Mouse (Mus musculus) midbrain, embryonic 13.5 days (tissue): Measurements from ENCODE around the gene Nbas. TPM values are rescaled to one million over a fixed set of nuclear protein-coding genes. Genes with fewer than 3 reads are reported as not detected.

Experiments
- ATAC-seq: fragments of 200-750 bp; cut with Nextera tagmentation; 2 replicates; pipeline ENCODE4 v1.8.0; 2017; ENCODE audit warnings: mild to moderate bottlenecking, moderate TSS enrichment, moderate library complexity
- H3K27ac ChIP-seq: fragments of 300-500 bp; sonication (generic); 2 replicates; pipeline ENCODE4 v1.5.1; 2015; ENCODE audit warnings: inconsistent platforms, mild to moderate bottlenecking, moderate library complexity
- H3K27me3 ChIP-seq: fragments of 300-500 bp; sonication (generic); 2 replicates; pipeline ENCODE4 v1.6.1; 2015; ENCODE audit warnings: mild to moderate bottlenecking, inconsistent platforms
- H3K36me3 ChIP-seq: fragments of 300-500 bp; sonication (generic); 2 replicates; pipeline ENCODE4 v1.6.1; 2015; ENCODE audit warnings: mild to moderate bottlenecking, inconsistent platforms
- H3K4me1 ChIP-seq: fragments of 300-500 bp; sonication (generic); replicated peaks from 2 replicates; pipeline ENCODE4 v1.6.1; 2015; ENCODE audit warnings: inconsistent platforms
- H3K4me2 ChIP-seq: fragments of 300-500 bp; sonication (generic); replicated peaks from 2 replicates; pipeline ENCODE4 v1.6.1; 2015; ENCODE audit warnings: moderate library complexity, mild to moderate bottlenecking, inconsistent platforms
- H3K4me3 ChIP-seq: fragments of 300-500 bp; sonication (generic); replicated peaks from 2 replicates; pipeline ENCODE4 v1.5.1; 2015; ENCODE audit warnings: mild to moderate bottlenecking, inconsistent platforms
- H3K9ac ChIP-seq: fragments of 300-500 bp; sonication (generic); replicated peaks from 2 replicates; pipeline ENCODE4 v1.6.1; 2015; ENCODE audit warnings: mild to moderate bottlenecking, inconsistent platforms
- H3K9me3 ChIP-seq: fragments of 300-500 bp; sonication (generic); 2 replicates; pipeline ENCODE4 v1.6.1; 2016; ENCODE audit warnings: mild to moderate bottlenecking, inconsistent platforms
- WGBS: fragments of 180-500 bp; shearing (Covaris S2); methylation state at CpG from one replicate; pipeline ENCODE4 v1.1.7; 2015; 5-methylcytosine and 5-hydroxymethylcytosine counted together
- polyA plus RNA-seq: library from polyadenylated mRNA; unstranded; fragments of >200 nt; fragmentation: Nextera tagmentation; extraction: Ambion mirVana; gene quantifications from 2 replicates; pipeline ENCODE4 v1.2.1, GENCODE M21; 2015

The Nbas gene
- polyA plus RNA-seq, 1 experiment from 2014 or later: 14.5 TPM

DNA sequence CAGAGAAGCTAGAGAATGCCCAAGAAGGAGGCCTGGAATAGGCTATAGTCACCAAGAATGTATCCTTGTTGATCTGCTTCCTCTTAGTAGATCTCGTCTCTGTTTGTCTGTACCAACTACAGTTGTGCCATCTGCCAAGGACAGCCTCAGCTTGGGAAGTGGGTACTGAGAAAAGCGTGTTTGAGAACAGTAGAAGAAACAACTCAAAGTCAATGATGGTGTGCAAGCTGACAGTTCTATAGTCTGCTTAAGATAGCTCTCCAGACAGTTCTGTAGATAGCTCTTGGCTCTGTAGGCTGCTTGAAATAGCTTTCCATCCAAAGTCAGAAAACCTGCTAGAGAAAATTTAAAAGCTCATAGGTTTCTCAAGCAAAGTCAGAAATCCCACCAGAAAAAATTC, 149.7 kb downstream of the Nbas start:
- Histone ChIP-seq H3K9ac (no peak overlapping the region), H3K36me3 (peaks cover 12% of the 10 kb centered on the region), H3K4me2 (no peak overlapping the region), H3K9me3 (no peaks in the 10 kb centered on the region), H3K4me3 (no peak overlapping the region), H3K4me1 (no peaks in the 10 kb centered on the region), H3K27ac (no peak overlapping the region), H3K27me3 (no peaks in the 10 kb centered on the region)
- no peak for ATAC-seq
- WGBS: 94% methylated on average over 2 of the region's 2 CpGs

DNA sequence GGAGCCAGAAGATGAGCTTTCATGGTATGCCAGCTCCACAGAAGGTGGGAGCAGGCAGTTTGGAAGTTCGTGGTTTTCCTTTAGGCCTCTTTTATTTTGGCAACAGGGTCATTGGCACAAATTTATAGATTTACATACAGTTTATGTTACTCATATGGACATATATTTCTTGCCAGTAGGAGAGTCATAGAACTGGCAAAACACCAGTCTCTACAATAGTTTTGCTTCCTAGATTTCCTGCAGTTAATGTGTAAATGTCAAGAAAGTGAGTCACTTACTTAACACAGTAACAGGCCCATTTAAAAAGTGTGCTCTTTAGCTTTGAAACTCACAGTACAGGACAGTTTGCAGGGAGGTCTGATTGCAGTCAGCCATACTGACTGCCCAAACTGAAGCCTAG, 161.3 kb downstream of the Nbas start:
- no peaks in the 10 kb centered on the region for H3K27me3 ChIP-seq
- H3K4me2 ChIP-seq: no peak overlapping the region
- peaks cover 24% of the 10 kb centered on the region for H3K36me3 ChIP-seq
- H3K27ac ChIP-seq: no peak overlapping the region
- WGBS: 95% methylated on average over 1 of the region's 1 CpGs
- no peaks in the 10 kb centered on the region for H3K4me1 ChIP-seq
- no peak overlapping the region for H3K9ac ChIP-seq
- no peak for ATAC-seq
- no peaks in the 10 kb centered on the region for H3K9me3 ChIP-seq
- no peak overlapping the region for H3K4me3 ChIP-seq

DNA sequence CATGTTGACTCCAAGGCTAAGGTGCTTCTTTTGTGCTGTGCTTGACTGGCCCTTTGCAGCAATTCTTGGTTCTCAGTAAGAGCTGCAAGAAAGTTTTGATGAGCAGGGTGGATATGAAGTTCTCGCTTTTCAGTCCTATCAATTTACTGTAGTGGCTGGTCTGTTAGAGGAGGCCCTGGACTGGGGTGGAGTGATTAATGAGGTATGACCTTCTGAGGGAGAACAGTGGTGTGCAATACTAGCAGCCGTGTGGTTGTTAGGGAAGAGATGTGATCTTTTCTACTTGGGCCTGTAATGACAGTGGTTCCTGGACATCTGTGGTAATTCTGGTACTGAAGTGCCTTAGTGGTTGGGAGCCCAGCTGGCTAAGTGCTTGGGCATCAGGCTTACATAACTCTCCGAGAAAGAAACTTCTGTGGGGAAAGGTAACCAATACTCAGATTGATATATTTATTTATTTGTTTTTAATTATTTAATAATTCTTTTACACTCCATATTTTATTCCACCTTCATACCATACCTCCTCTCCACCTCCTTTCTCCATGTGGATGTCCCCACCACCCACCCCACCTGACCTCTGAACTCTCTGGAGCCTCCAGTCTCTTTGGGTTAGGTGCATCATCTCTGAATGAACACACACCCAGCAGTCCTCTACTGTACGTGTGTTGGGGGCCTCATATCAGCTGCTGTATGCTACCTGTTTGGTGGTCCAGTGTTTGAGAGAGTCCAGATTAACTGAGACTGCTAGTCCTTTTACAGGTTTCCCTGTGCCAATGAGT, 175.9 kb downstream of the Nbas start:
- Histone ChIP-seq H3K4me1 (no peaks in the 10 kb centered on the region), H3K4me3 (no peak overlapping the region), H3K27me3 (no peaks in the 10 kb centered on the region), H3K9ac (no peak overlapping the region), H3K36me3 (peaks cover 3% of the 10 kb centered on the region; the same call in 1 of the 2 replicates), H3K27ac (no peak overlapping the region), H3K9me3 (no peaks in the 10 kb centered on the region), H3K4me2 (no peak overlapping the region)
- ATAC-seq: no peak
- 90% methylated on average over 4 of the region's 4 CpGs for WGBS

DNA sequence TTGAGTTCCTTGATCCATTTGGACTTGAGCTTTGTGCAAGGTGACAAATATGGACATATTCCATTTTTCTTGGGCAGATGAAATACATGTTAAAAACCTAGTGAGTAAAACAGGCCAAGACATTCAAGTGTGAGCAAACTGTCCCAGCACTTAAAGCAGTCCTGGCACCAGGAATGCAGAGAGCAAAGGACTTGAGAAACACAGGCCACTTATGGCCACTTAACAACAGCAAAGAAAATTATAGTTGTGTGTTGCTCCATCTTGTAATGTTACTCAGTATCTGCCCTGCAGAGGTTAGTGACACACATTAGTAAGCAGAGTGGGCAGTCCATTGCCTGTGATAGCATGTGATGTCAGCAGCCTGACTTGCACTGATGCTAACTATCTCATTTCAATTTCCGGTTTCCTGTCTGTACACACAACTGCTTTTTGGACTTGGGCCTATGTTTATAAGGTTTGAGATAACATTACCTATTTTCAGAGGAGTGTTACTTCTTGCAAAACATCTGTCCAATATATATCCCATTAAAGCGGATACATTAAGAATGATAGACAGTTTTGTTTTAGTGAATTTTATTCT, 176.6 kb downstream of the Nbas start:
- H3K36me3 ChIP-seq: peaks cover 3% of the 10 kb centered on the region; the same call in 1 of the 2 replicates
- H3K27me3 ChIP-seq: no peaks in the 10 kb centered on the region
- no peak overlapping the region for H3K27ac ChIP-seq
- no peak overlapping the region for H3K9ac ChIP-seq
- ATAC-seq: no peak
- no peak overlapping the region for H3K4me2 ChIP-seq
- no peak overlapping the region for H3K4me3 ChIP-seq
- H3K9me3 ChIP-seq: no peaks in the 10 kb centered on the region
- 94% methylated on average over 2 of the region's 2 CpGs for WGBS
- no peaks in the 10 kb centered on the region for H3K4me1 ChIP-seq

DNA sequence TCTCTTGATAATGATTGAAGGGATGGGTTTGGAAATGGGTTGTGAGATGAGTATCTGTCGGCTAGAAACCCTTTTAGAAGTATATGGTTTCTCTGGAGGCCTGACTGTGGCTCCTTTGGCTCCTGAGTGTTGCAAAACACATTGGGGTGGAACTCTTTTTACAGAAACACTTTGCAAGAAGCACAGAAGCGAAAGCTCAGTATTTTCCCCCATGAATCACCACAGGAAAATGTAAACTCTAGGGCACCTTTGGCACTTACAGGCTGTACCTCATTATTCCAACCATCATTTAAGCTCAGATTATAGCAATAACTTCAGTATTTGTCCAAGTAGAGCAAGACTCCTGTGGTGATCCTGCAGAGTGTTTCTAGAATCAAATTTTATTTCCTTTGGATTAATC, 180.0 kb downstream of the Nbas start:
- H3K4me3 ChIP-seq: no peak overlapping the region
- 92% methylated on average over 2 of the region's 2 CpGs for WGBS
- H3K27ac ChIP-seq: no peak overlapping the region
- 0 out of 2 replicates have a peak, but pooled peaks cover 4% of the 10 kb centered on the region for H3K36me3 ChIP-seq
- no peak for ATAC-seq
- H3K4me2 ChIP-seq: no peak overlapping the region
- no peak overlapping the region for H3K9ac ChIP-seq
- no peaks in the 10 kb centered on the region for H3K4me1 ChIP-seq
- no peaks in the 10 kb centered on the region for H3K27me3 ChIP-seq
- H3K9me3 ChIP-seq: no peaks in the 10 kb centered on the region

DNA sequence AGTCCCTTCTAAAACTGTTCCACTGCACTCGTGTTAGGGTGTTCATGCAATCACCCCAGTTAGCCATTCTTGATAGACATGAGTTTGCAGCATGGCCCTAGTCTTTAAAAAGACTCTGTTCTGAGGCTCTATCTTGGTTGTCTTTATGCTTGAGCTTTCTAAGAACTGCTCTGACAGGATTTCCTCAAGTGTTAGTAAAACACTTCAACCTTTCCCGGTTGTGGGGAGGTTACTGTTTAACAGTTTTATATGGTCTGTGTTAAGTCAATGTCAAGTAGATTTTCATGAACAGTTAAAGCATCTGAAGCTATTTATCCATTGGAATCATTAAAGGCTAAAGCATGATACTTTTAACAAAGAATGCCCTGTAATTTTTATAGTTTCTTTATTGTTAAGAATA, 183.1 kb downstream of the Nbas start:
- Histone ChIP-seq H3K27ac (no peak overlapping the region), H3K27me3 (no peaks in the 10 kb centered on the region), H3K4me2 (no peak overlapping the region), H3K4me1 (no peaks in the 10 kb centered on the region), H3K9ac (no peak overlapping the region), H3K4me3 (no peak overlapping the region), H3K36me3 (peaks cover 4% of the 10 kb centered on the region; the same call in 1 of the 2 replicates), H3K9me3 (no peaks in the 10 kb centered on the region)
- 83% methylated on average over 2 of the region's 2 CpGs for WGBS
- ATAC-seq: no peak

DNA sequence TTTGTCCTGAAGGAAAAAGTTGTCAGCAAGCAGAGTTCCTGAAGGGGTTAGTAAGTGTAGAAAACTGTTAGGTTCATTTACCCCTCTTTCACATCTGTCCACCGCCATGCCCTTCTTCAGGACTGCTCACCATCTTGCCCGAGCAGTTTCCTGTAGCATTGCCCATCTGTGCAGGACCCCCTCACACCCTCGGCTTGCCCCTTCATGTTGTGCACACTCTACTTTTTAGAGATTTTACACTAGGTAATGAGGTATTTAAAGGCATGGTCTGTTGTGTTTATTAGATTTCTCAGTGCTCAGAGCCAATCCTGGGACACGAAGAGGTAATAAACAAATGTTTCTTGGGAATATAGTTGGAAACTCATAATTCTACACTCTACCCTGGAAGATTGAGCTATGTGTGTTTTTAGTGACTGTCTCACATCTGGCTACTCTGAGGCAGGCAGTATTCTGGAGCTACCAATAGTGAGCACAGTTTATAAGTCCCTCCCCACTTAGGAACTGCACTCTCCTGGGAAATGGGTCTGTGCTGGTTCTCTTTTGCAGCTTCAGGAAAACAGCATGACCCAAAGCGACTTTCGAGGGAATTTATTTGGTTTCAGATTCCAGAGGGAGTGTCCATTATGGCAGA, 191.4 kb downstream of the Nbas start:
- WGBS: 92% methylated on average over 6 of the region's 6 CpGs
- Histone ChIP-seq H3K4me3 (no peak overlapping the region), H3K4me2 (no peak overlapping the region), H3K36me3 (peaks cover 4% of the 10 kb centered on the region; the same call in 1 of the 2 replicates), H3K9me3 (no peaks in the 10 kb centered on the region), H3K27me3 (no peaks in the 10 kb centered on the region), H3K4me1 (peaks cover 12% of the 10 kb centered on the region), H3K9ac (no peak overlapping the region), H3K27ac (no peak overlapping the region)
- no peak for ATAC-seq

DNA sequence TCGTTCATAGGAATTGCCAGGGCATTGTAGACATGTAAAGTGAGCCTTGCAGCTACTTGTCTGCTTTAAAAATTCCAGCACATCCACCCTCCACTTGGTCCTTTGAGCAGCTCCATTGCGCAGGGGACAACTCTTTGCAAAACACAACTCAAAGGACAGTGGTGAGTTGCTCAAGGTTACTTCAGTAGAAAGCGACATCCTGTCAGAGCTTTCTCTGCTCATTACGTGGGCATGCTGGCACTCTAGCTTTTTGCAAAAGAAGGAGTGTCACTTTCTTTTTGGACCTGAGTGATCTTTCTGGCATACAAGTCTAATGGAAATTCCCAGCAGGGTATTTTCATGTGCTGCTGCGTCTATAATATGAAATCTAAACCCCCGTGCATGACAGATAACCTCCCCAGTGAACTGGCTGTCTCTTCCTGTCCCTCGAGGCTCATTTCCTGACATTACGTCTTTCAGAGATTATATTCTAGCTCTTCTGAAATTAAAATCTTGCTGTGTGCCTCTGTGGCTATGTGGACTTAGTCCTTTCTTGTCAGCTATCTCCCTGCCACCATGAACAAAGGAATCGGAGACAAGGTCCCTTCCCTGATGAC, 192.7 kb downstream of the Nbas start:
- no peak overlapping the region for H3K9ac ChIP-seq
- H3K4me3 ChIP-seq: no peak overlapping the region
- H3K9me3 ChIP-seq: no peaks in the 10 kb centered on the region
- H3K36me3 ChIP-seq: peaks cover 4% of the 10 kb centered on the region; the same call in 1 of the 2 replicates
- 0 out of 2 replicates have a peak, but pooled peaks have one; percentile 38 for ATAC-seq
- no peak overlapping the region for H3K4me2 ChIP-seq
- no peaks in the 10 kb centered on the region for H3K27me3 ChIP-seq
- peak overlapping the region; percentile 37; the same call in 1 of the 2 replicates for H3K27ac ChIP-seq
- 63% methylated on average over 9 of the region's 9 CpGs for WGBS
- peaks cover 12% of the 10 kb centered on the region for H3K4me1 ChIP-seq

DNA sequence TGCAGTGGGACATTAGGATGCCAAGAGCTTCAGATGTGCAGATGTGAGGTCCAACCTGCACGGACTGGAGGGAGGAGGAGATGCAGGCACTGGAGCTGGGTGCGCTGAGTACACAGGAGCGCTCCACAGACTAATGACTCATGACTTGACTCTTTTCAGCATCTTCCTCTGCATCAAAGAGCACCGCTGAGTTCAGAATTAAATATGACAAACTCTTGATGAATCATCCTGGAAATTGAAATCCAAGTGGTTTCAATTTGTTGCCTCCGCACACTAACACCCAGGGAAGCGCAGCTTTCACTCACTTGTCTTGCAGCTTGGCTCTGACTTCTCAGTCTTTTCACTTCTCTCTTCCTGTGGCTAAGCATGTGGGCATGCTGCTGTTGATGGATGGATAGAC, 193.5 kb downstream of the Nbas start:
- Histone ChIP-seq H3K4me1 (peaks cover 12% of the 10 kb centered on the region), H3K27me3 (no peaks in the 10 kb centered on the region), H3K4me3 (no peak overlapping the region), H3K9ac (no peak overlapping the region), H3K9me3 (no peaks in the 10 kb centered on the region), H3K27ac (no peak overlapping the region), H3K4me2 (no peak overlapping the region), H3K36me3 (peaks cover 2% of the 10 kb centered on the region; the same call in 1 of the 2 replicates)
- ATAC-seq: peak; percentile 84
- 86% methylated on average over 6 of the region's 6 CpGs for WGBS

DNA sequence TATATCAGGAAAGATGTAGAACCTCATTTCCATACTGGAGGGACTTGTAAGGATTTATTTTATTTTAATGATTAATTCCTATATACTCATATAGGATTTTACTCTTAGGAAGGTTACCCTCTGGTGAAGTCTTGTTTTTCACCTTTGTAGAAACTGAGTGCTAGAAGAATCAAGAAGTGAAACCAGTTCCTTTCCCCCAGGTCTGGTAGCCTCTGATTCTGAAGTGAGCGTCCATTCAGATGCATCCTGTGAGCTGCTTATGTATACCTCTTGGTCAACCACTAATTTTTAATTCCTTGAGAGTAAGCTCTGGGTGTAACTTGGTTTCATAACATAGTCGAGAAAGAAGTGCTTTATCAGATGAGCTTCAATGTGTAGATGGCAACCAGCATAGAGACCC, 196.6 kb downstream of the Nbas start:
- no peaks in the 10 kb centered on the region for H3K9me3 ChIP-seq
- 95% methylated on average over 2 of the region's 2 CpGs for WGBS

DNA sequence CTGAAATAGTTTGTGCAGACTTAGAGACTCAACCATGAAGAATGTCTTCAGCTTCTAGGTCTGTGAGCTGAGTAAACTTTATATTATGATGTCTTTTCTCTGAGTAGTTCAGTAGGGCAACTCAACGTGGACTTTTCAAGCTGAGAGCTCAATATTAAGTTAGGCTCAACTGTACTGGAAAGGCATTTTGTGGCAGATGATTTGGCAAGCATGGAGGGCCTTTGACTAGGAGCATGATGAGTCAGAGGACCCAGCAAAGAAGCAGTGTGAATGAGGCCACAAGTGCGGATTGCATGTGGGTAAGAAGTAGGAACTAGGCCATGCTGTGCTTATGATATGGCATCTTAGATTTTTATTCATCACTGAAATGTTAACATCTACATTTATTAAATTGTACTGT, 205.9 kb downstream of the Nbas start:
- WGBS: 88% methylated on average over 2 of the region's 2 CpGs
- no peak for ATAC-seq

More for the DNA sequence above, 196.6 kb downstream of the Nbas start:
- no peak overlapping the region for H3K4me2 ChIP-seq
- peaks cover 12% of the 10 kb centered on the region for H3K4me1 ChIP-seq
- H3K27ac ChIP-seq: no peak overlapping the region
- H3K36me3 ChIP-seq: peaks cover 9% of the 10 kb centered on the region
- ATAC-seq: no peak
- no peaks in the 10 kb centered on the region for H3K27me3 ChIP-seq
- no peak overlapping the region for H3K9ac ChIP-seq
- no peak overlapping the region for H3K4me3 ChIP-seq

DNA sequence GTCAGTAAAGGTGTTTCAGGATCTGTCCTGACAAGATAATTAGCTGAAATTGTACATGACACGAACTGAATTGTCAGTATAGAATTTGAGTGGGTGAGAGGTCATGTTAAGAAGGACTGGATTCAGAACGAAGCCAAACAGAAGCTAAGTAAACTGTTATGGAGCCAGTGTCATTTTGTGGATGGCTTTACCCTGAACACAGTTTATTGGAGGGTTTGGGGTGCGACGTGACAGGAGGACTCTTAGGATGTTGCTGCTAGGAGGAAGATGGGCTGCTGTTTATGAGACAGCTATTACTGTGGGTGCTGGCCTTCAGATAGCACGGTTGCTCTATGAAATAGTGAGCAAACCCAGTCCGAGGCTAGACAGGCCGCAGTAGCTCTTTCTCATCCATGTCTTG, 210.2 kb downstream of the Nbas start:
- Histone ChIP-seq H3K36me3 (peaks cover 9% of the 10 kb centered on the region), H3K27me3 (no peaks in the 10 kb centered on the region), H3K4me1 (no peaks in the 10 kb centered on the region), H3K9ac (no peak overlapping the region), H3K4me3 (no peak overlapping the region), H3K27ac (no peak overlapping the region), H3K9me3 (no peaks in the 10 kb centered on the region), H3K4me2 (no peak overlapping the region)
- WGBS: 87% methylated on average over 7 of the region's 7 CpGs
- ATAC-seq: no peak

More for the DNA sequence above, 205.9 kb downstream of the Nbas start:
- H3K4me2 ChIP-seq: no peak overlapping the region
- no peak overlapping the region for H3K4me3 ChIP-seq
- H3K9ac ChIP-seq: no peak overlapping the region
- H3K27ac ChIP-seq: no peak overlapping the region
- no peaks in the 10 kb centered on the region for H3K27me3 ChIP-seq
- no peaks in the 10 kb centered on the region for H3K4me1 ChIP-seq
- no peaks in the 10 kb centered on the region for H3K9me3 ChIP-seq
- H3K36me3 ChIP-seq: peaks cover 22% of the 10 kb centered on the region
